Mouse (Mus musculus) kidney, postnatal 4 days (tissue): Measurements from ENCODE around the gene Sct.
"Not testable (repeated sequence)": the region's sequence is repeated elsewhere in the genome, so short reads cannot be mapped to it uniquely, and the experiment has no call there.

Experiments
- DNase-seq, 2 experiments: peaks; one replicate each; pipeline ENCODE4 v3.0.0; 2021; ENCODE audit warnings: mixed read lengths in 2 of 2

Gene Sct

DNA sequence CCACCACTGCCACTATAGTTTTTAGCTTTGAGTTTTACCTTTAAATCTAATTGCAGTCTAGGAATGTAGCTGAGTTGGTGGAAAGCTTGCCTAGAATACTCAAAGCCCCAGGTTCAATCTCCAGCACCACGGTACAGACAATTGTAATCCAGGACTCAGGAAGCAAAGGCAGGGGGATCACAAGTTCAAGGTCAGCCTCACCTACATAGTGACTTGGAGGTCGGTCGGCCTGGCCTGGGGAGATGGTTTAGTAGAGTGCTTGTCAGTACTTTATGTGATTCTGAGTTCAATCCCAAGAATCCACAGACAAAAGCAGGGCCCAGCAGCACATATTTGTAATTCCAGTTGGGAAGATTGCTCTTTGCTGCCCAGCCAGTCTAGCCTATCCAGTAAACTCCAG is 9.1 kb upstream of the Sct start:
- no peak for DNase-seq

DNA sequence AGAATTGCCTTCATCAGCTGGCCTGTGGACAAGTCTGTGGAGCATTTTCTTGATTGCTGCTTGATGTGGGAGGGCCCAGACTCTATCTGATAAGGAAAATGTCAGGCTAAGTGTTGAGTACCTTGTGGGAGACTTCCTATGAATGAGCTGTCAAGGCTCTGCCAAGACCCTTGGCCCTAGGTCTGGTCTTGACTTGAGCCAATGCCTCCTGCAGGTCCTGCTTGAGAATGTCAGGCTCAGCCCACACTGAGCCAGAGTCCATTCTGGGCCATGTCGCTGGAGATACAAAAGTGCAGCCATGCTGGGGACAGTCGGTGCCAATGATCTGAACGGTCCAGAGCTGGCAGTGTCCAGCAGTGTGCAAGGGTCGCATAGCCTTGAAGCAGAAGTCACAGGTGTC is 3.8 kb upstream of the Sct start:
- no peak for DNase-seq

- DNase-seq = peak in 1 of 2 experiments; percentile 51
Measured at GRCm38 (mm10) chr7:141281442-141281841, 2.5 kb upstream of the Sct start.

- no peak for DNase-seq
Measured at GRCm38 (mm10) chr7:141277701-141278678, 943 bp downstream of the Sct start.

GRCm38 (mm10) chr7:141276546-141276945 is 2.4 kb downstream of the Sct start, which contains the start of gene Cdhr5:
TSS of gene Cdhr5 (minus strand) at chr7:141276786.
- peak; percentile 53 to 71 for DNase-seq

GRCm38 (mm10) chr7:141275356-141275755 is 3.6 kb downstream of the Sct start:
- DNase-seq = no peak

DNA sequence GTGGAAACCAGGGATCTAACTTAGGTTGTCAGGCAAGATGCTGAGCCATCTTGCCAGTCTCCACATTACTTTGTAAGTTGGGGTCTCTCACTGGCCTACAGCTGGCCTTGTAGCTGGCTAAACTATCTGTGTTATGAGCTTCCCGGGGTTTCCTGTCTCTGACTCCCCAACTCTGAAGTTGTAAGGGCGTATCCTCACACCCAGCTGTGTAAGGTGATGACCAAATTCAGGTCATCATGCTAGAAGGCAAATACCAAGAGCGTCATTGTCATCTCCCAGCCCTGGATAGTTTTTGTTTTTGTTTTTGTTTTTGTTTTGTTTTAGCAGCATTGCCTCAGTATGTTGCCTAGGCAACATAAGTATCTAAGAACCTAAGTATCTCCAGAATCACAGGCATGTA is 8.3 kb downstream of the Sct start:
- no peak for DNase-seq

- DNase-seq = no peak
Measured at GRCm38 (mm10) chr7:141269273-141269545, 9.7 kb downstream of the Sct start.

GRCm38 (mm10) chr7:141268466-141269272 is 10.3 kb downstream of the Sct start:
- peak in 1 of 2 experiments; percentile 18 for DNase-seq

GRCm38 (mm10) chr7:141265739-141266561 is 13.0 kb downstream of the Sct start, which contains the start of gene Irf7:
TSS of gene Irf7 (minus strand) at chr7:141266481.
- DNase-seq = peak; percentile 68 to 77

- DNase-seq = no peak
Measured at GRCm38 (mm10) chr7:141265411-141265738, 13.6 kb downstream of the Sct start.

- peak; percentile 64 to 77 for DNase-seq
Measured at GRCm38 (mm10) chr7:141264761-141265410, 14.0 kb downstream of the Sct start.

- DNase-seq = no peak
Measured at GRCm38 (mm10) chr7:141264041-141264700, 14.8 kb downstream of the Sct start.

- DNase-seq = no peak
Measured at GRCm38 (mm10) chr7:141263640-141264039, 15.3 kb downstream of the Sct start.

- no peak for DNase-seq
Measured at GRCm38 (mm10) chr7:141261480-141261879, 17.5 kb downstream of the Sct start.

DNA sequence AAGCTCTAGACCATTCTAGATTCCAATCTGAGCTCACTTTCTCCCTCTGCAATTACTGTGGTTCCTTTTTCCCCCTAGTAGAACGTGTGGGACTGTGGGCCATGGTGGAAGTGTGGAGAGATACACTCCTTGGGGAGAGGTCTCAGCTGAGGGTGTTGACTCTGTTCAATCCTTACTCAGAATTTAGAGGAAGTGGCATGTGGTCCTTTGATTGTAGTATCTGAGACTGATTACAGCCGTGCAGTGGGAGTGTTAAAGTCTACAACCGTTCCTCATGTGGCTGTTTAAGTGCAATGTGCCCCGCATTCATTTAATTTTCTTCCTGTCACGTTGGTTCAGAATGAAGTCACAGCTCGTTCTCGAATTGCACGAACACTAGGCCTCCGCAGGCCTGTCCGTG is 22.8 kb downstream of the Sct start:
- no peak for DNase-seq

GRCm38 (mm10) chr7:141250486-141250885 is 28.4 kb downstream of the Sct start:
- not testable (repeated sequence) for DNase-seq

DNA sequence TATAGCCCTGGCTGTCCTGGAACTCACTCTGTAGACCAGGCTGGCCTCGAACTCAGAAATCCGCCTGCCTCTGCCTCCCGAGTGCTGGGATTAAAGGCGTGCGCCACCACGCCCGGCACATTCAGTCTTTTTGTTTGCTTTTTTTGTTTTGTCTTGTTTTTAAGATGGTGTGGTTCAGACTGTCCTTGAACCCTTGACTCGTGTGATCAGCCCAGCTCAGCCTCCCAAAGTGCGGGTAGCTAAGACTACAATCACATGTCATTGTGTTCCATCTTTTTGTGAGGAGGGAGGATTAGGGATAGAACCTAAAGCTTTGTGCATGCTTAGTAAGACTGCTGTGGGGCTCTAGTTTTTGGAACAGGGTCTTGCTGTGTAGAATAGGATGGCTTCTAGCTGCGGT is 47.4 kb downstream of the Sct start:
- DNase-seq = no peak

- DNase-seq = no peak
Measured at GRCm38 (mm10) chr7:141231111-141231510, 47.8 kb downstream of the Sct start.

DNA sequence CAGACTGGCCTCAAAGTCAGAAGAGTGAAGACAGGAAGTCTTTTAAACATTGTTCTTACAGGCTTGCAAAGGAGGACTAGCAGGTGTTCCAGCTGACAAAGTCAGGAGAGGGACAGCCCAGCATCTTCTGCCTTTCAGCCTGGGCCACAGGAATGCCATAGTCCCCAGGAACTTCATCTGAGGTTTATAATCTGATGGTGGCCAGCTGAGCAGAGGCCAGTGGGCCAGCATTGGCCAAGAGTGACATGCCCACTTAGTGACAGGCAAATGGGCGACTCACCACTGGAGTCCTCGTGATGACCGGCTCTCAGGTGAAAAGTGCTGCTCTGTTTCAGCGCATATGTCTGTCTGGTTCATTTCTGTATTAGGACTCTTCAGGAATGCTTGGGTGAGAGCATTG is 48.4 kb downstream of the Sct start:
- no peak for DNase-seq

- DNase-seq = no peak
Measured at GRCm38 (mm10) chr7:141229702-141230101, 49.2 kb downstream of the Sct start.
